Comparison of ENCODE assay signal across 10 mouse cellular contexts in the genomic region with DNA sequence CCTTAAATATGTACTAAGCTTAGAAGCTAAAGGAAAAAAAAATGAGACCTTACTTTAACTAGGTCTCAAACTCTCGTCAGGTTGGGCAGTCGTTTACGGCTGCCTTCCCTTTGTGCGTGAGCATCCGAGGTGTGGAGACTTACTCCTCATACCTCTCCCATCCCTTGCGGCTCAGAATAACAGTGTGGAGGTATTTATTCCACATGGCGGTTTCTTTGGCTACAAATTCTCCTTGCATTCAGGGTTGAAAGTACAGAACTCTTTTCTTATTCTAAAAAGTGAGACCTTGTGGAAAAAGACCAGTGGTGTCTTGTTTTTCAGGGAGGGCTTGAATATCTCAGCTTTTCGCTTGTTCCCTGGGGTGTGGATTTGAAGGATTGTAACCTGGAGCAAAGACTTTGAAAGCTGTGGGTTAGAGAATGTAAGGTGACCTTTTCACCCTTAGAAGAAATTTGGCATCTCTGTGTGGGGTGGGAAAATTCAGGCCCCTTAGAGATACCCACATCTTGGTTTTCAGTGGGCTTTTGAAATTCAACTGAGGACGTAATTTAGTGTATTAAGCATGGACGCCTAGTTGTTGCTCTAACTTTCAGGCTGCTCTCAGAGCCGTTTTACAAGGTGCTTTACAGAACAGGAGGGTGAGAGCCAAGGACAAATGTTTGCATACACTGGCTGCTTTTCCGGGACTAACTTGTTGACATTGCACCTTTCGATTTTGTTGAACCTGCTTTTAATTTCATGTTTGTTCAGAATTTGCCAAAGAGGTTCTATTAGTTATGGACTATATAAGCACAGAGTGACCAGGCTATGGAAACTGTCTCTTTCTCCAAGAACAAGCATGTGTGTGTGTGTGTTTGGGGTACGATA. TPM values are rescaled to one million over a fixed set of nuclear protein-coding genes. Genes with fewer than 3 reads are reported as not detected.
A peak's percentile ranks its signal among the peaks of the same experiment; 100 is the strongest.
DNase-seq lines count a peak whose midpoint lies in the region; ATAC-seq and TF ChIP-seq lines count a peak whose summit lies in the region.
"Had no signal": no experiment of that assay in that cellular context is flagged by ENCODE, and none has a peak within 500 bp of the region (broad histone marks: within the 10 kb centered on the region; RNA-seq: fewer than 3 reads in every experiment).

No protein-coding gene starts in this region.

- peaks cover 39% of the 10 kb centered on the region for H3K4me1 ChIP-seq in heart, embryonic 12.5 days (replicated peaks)
- peaks cover 7% of the 10 kb centered on the region; the same call in 1 of the 2 replicates for H3K4me1 ChIP-seq in spleen, adult 2 months (ENCODE audit: control insufficient read depth, insufficient read depth, insufficient read length)
- peaks cover 25% of the 10 kb centered on the region for H3K4me1 ChIP-seq in intestine, embryonic 16.5 days (ENCODE audit: control insufficient read depth, insufficient read depth, low read length)
- H3K4me1 ChIP-seq in stomach, postnatal 0 days (replicated peaks; ENCODE audit: control insufficient read depth, insufficient read depth): peaks cover 5% of the 10 kb centered on the region; the same call in 1 of the 2 replicates

- no peaks in the 10 kb centered on the region for H3K27me3 ChIP-seq in heart, embryonic 12.5 days (replicated peaks)
- no peaks in the 10 kb centered on the region for H3K27me3 ChIP-seq in spleen, adult 2 months (ENCODE audit: control insufficient read depth, insufficient read depth, low read length)
- no peaks in the 10 kb centered on the region for H3K27me3 ChIP-seq in intestine, embryonic 16.5 days (replicated peaks; ENCODE audit: control insufficient read depth, insufficient read depth, low read length)
- no peaks in the 10 kb centered on the region for H3K27me3 ChIP-seq in stomach, postnatal 0 days (ENCODE audit: control insufficient read depth, insufficient read depth, low read length)
- H3K27me3 ChIP-seq: midbrain, embryonic 13.5 days had no signal

- peak overlapping the region; percentile 72 for H3K27ac ChIP-seq in heart, embryonic 12.5 days (ENCODE audit: poor library complexity, severe bottlenecking)
- H3K27ac ChIP-seq in spleen, adult 2 months (ENCODE audit: insufficient read depth, low read length): peak overlapping the region; percentile 6; the same call in 1 of the 2 replicates
- H3K27ac ChIP-seq in intestine, embryonic 16.5 days (ENCODE audit: low read length): peak overlapping the region; percentile 87
- H3K27ac ChIP-seq in stomach, postnatal 0 days (replicated peaks): peak overlapping the region; percentile 97

- no peaks in the 10 kb centered on the region for H3K9me3 ChIP-seq in heart, embryonic 12.5 days (replicated peaks)
- no peaks in the 10 kb centered on the region for H3K9me3 ChIP-seq in intestine, embryonic 16.5 days (ENCODE audit: control insufficient read depth, low read length)
- H3K9me3 ChIP-seq in stomach, postnatal 0 days (ENCODE audit: control insufficient read depth, low read length): no peaks in the 10 kb centered on the region
- H3K9me3 ChIP-seq: midbrain, embryonic 13.5 days had no signal

- no peak for TF ChIP-seq CTCF in spleen, adult 2 months (IDR thresholded peaks at IDR 0.05; ENCODE audit: extremely low read depth, insufficient read depth, insufficient read length, insufficient replicate concordance)
- no peak for TF ChIP-seq CTCF in stomach, postnatal 0 days (IDR thresholded peaks at IDR 0.05; ENCODE audit: low read depth)

- H3K4me2 ChIP-seq in heart, embryonic 12.5 days: 0 out of 2 replicates have a peak overlapping the region, but pooled peaks have one; percentile 2
- H3K4me2 ChIP-seq in intestine, embryonic 16.5 days (ENCODE audit: low read depth, low read length): no peak overlapping the region
- H3K4me2 ChIP-seq in stomach, postnatal 0 days (replicated peaks; ENCODE audit: low read depth): peak overlapping the region; percentile 19
- H3K4me2 ChIP-seq: midbrain, embryonic 13.5 days had no signal

- no peak overlapping the region for H3K4me3 ChIP-seq in heart, embryonic 12.5 days
- H3K4me3 ChIP-seq in spleen, adult 2 months (ENCODE audit: extremely low read depth, insufficient read depth, insufficient read length): no peak overlapping the region
- H3K4me3 ChIP-seq in intestine, embryonic 16.5 days (ENCODE audit: low read length): no peak overlapping the region
- H3K4me3 ChIP-seq in stomach, postnatal 0 days (ENCODE audit: low read depth, low read length): no peak overlapping the region
- H3K4me3 ChIP-seq: midbrain, embryonic 13.5 days had no signal

- intact Hi-C loops in heart, postnatal 36 days (cut with DNase I): no loop called here

- TF ChIP-seq EP300 in stomach, postnatal 0 days (optimal IDR thresholded peaks at IDR 0.05): no peak

- no peak for DNase-seq in heart, postnatal 36 days
- DNase-seq in spleen, adult 2 months (ENCODE audit: low read depth in 1 of 2, low spot score in 2 of 2): no peak
- no peak for DNase-seq in spleen, postnatal 10 days (ENCODE audit: low spot score in 2 of 2)
- DNase-seq in stomach, postnatal 0 days (ENCODE audit: low spot score): no peak
- no peak for DNase-seq in adipocyte (ENCODE audit: low spot score)
- DNase-seq: right cerebral cortex, adult 18-20 months had no signal

- WGBS in heart, embryonic 12.5 days: 60% methylated on average over 14 of the region's 14 CpGs
- 85% methylated on average over 14 of the region's 14 CpGs for WGBS in spleen, adult 2 months
- 54% methylated on average over 14 of the region's 14 CpGs for WGBS in intestine, embryonic 16.5 days
- whole genome bisulfite sequencing in stomach, postnatal 0 days: 43% methylated on average over 14 of the region's 14 CpGs

- TF ChIP-seq POLR2A in spleen, adult 2 months (IDR thresholded peaks at IDR 0.05; ENCODE audit: low read depth, low read length): no peak

- peaks cover 64% of the 10 kb centered on the region for H3K36me3 ChIP-seq in heart, embryonic 12.5 days
- peaks cover 32% of the 10 kb centered on the region for H3K36me3 ChIP-seq in spleen, adult 2 months (ENCODE audit: control insufficient read depth, insufficient read depth, low read length)
- H3K36me3 ChIP-seq in intestine, embryonic 16.5 days (ENCODE audit: control insufficient read depth, insufficient read depth, low read length): peaks cover 10% of the 10 kb centered on the region
- peaks cover 17% of the 10 kb centered on the region for H3K36me3 ChIP-seq in stomach, postnatal 0 days (ENCODE audit: control insufficient read depth, insufficient read depth, low read length)

- H3K9ac ChIP-seq in heart, embryonic 12.5 days: peak overlapping the region; percentile 44
- no peak overlapping the region for H3K9ac ChIP-seq in intestine, embryonic 16.5 days (ENCODE audit: low read depth, low read length)
- peak overlapping the region; percentile 51 for H3K9ac ChIP-seq in stomach, postnatal 0 days (ENCODE audit: low read length)
- H3K9ac ChIP-seq: midbrain, embryonic 13.5 days had no signal

- no peak for ATAC-seq in heart, embryonic 12.5 days (ENCODE audit: insufficient number of reproducible peaks, low FRiP score)
- no peak for ATAC-seq in intestine, embryonic 16.5 days
- ATAC-seq in stomach, postnatal 0 days (ENCODE audit: low FRiP score, low TSS enrichment): peak; percentile 38; the same call in 1 of the 2 replicates
- no peak for ATAC-seq in monocyte, adult 5-6 weeks (replicated peaks; ENCODE audit: insufficient number of reproducible peaks, low FRiP score, low TSS enrichment, poor library complexity, severe bottlenecking)
- ATAC-seq: midbrain, embryonic 13.5 days had no signal

RNA-seq across cellular contexts. Expression of a gene that starts 27.7 kb away (rescaled TPM):
- polyA plus RNA-seq in heart, embryonic 12.5 days (2016; fragmentation: Nextera tagmentation; extraction: Ambion mirVana): 0.34 TPM in 1 of 2 replicates, not detected in the other
- under 1 TPM in 1 of 2 experiments, not detected in 1; 0.51 TPM for total RNA-seq in heart, postnatal 36 days (2021)
- 0.19 and 0.54 TPM in 2 replicates for polyA plus RNA-seq in spleen, adult 2 months (2012; rRNA removed)
- polyA plus RNA-seq in intestine, embryonic 16.5 days (2015; fragmentation: Nextera tagmentation; extraction: Ambion mirVana): 1.6 and 2.0 TPM in 2 replicates
- 5.3 and 6.5 TPM in 2 replicates for polyA plus RNA-seq in stomach, postnatal 0 days (2015; fragmentation: Nextera tagmentation; extraction: Ambion mirVana)
- total RNA-seq in monocyte, adult 5-6 weeks (2017): not detected in 3 replicates

RNA-seq across cellular contexts. Expression of a gene that starts 28.1 kb away (rescaled TPM):
- polyA plus RNA-seq in heart, embryonic 12.5 days (2016; fragmentation: Nextera tagmentation; extraction: Ambion mirVana): 0.27 and 0.37 TPM in 2 replicates
- total RNA-seq in heart, postnatal 36 days (2021): under 1 TPM in 1 of 2 experiments, not detected in 1; 0.16 TPM
- 0.02 TPM in 1 of 2 replicates, not detected in the other for polyA plus RNA-seq in spleen, adult 2 months (2012; rRNA removed)
- polyA plus RNA-seq in intestine, embryonic 16.5 days (2015; fragmentation: Nextera tagmentation; extraction: Ambion mirVana): 0.05 and 0.24 TPM in 2 replicates
- polyA plus RNA-seq in stomach, postnatal 0 days (2015; fragmentation: Nextera tagmentation; extraction: Ambion mirVana): 0.11 and 0.19 TPM in 2 replicates
- not detected in 3 replicates for total RNA-seq in monocyte, adult 5-6 weeks (2017)

RNA-seq across cellular contexts. Expression of a gene that starts 54.0 kb away (rescaled TPM):
- polyA plus RNA-seq in heart, embryonic 12.5 days (2016; fragmentation: Nextera tagmentation; extraction: Ambion mirVana): 68.5 and 70.1 TPM in 2 replicates
- total RNA-seq in heart, postnatal 36 days (2021): 10 to 100 TPM; 81.4 to 89.2 TPM
- polyA plus RNA-seq in spleen, adult 2 months (2012; rRNA removed): 76.2 and 87.6 TPM in 2 replicates
- 76.9 and 81.9 TPM in 2 replicates for polyA plus RNA-seq in intestine, embryonic 16.5 days (2015; fragmentation: Nextera tagmentation; extraction: Ambion mirVana)
- polyA plus RNA-seq in stomach, postnatal 0 days (2015; fragmentation: Nextera tagmentation; extraction: Ambion mirVana): 71.4 and 84.2 TPM in 2 replicates
- 66.9 to 107 TPM (median 85.9 TPM) in 3 replicates for total RNA-seq in monocyte, adult 5-6 weeks (2017)

RNA-seq across cellular contexts. Expression of a gene that starts 56.4 kb away (rescaled TPM):
- polyA plus RNA-seq in heart, embryonic 12.5 days (2016; fragmentation: Nextera tagmentation; extraction: Ambion mirVana): 2.3 and 3.2 TPM in 2 replicates
- total RNA-seq in heart, postnatal 36 days (2021): 10 to 100 TPM; 15.5 to 20.1 TPM
- polyA plus RNA-seq in spleen, adult 2 months (2012; rRNA removed): 4.0 and 5.8 TPM in 2 replicates
- polyA plus RNA-seq in intestine, embryonic 16.5 days (2015; fragmentation: Nextera tagmentation; extraction: Ambion mirVana): 2.4 and 2.8 TPM in 2 replicates
- 17.6 and 21.5 TPM in 2 replicates for polyA plus RNA-seq in stomach, postnatal 0 days (2015; fragmentation: Nextera tagmentation; extraction: Ambion mirVana)
- total RNA-seq in monocyte, adult 5-6 weeks (2017): 0.87 to 12.3 TPM (median 3.8 TPM) in 3 replicates

Comparison
In these comparisons a context has a peak if more than half of its experiments do, and no peak if none do; other contexts are left out.
1. H3K27ac ChIP-seq: peak in every context shown above with its lines; median percentile 97 in stomach, postnatal 0 days; 87 in intestine, embryonic 16.5 days; 72 in heart, embryonic 12.5 days; 6 in spleen, adult 2 months.